Mouse (Mus musculus) E14TG2a.4 (cell line): ENCODE data around the gene Arhgap15.

Experiments
- CTCF ChIP-seq: conservative IDR thresholded peaks from 2 replicates; pipeline ENCODE4 v1.5.1; 2014; ENCODE audit warnings: low read length
- NANOG ChIP-seq: IDR thresholded peaks from 2 replicates; pipeline ENCODE4 v1.6.1; 2014; ENCODE audit warnings: borderline replicate concordance, low read length, mixed read lengths
- POU5F1 ChIP-seq: IDR thresholded peaks from 2 replicates; pipeline ENCODE4 v1.6.1; 2014; ENCODE audit warnings: low read length, borderline replicate concordance

- TF ChIP-seq CTCF (no peak), POU5F1 (no peak), NANOG (no peak)
Measured at GRCm38 (mm10) chr2:44394956-44395501, 646.4 kb downstream of the Arhgap15 start.
